Mouse (Mus musculus) stomach, postnatal 0 days (tissue): ENCODE results near the gene C1ra. TPM values are rescaled to one million over a fixed set of nuclear protein-coding genes. Genes with fewer than 3 reads are reported as not detected.
"Not testable (repeated sequence)": the region's sequence is repeated elsewhere in the genome, so short reads cannot be mapped to it uniquely, and the experiment has no call there.

Experiments used
- ATAC-seq: fragments of 200-750 bp; cut with Nextera tagmentation; 2 replicates; pipeline ENCODE4 v1.8.0; 2017; ENCODE audit not compliant: low FRiP score, low TSS enrichment
- DNase-seq: peaks from one replicate; pipeline ENCODE4 v3.0.0-alpha.2; 2016; ENCODE audit warnings: low spot score
- H3K27ac ChIP-seq: fragments of 300-500 bp; sonication (generic); replicated peaks from 2 replicates; pipeline ENCODE4 v1.5.1; 2014; ENCODE audit warnings: mild to moderate bottlenecking, control low read depth
- H3K27me3 ChIP-seq: fragments of 300-500 bp; sonication (generic); 2 replicates; pipeline ENCODE4 v1.6.1; 2014; ENCODE audit warnings: low read length; ENCODE audit not compliant: control insufficient read depth, insufficient read depth
- H3K36me3 ChIP-seq: fragments of 300-500 bp; sonication (generic); 2 replicates; pipeline ENCODE4 v1.6.1; 2014; ENCODE audit warnings: low read length, mixed read lengths; ENCODE audit not compliant: control insufficient read depth, insufficient read depth
- H3K4me1 ChIP-seq: fragments of 300-500 bp; sonication (generic); replicated peaks from 2 replicates; pipeline ENCODE4 v1.6.1; 2014; ENCODE audit warnings: antibody characterized with exemption; ENCODE audit not compliant: control insufficient read depth, insufficient read depth
- H3K4me2 ChIP-seq: fragments of 300-500 bp; sonication (generic); replicated peaks from 2 replicates; pipeline ENCODE4 v1.6.1; 2014; ENCODE audit warnings: low read depth, mild to moderate bottlenecking, control low read depth, moderate library complexity
- H3K4me3 ChIP-seq: fragments of 300-500 bp; sonication (generic); 2 replicates; pipeline ENCODE4 v1.5.1; 2014; ENCODE audit warnings: low read depth, low read length, control low read depth
- H3K9ac ChIP-seq: fragments of 300-500 bp; sonication (generic); 2 replicates; pipeline ENCODE4 v1.6.1; 2014; ENCODE audit warnings: mild to moderate bottlenecking, low read length, control low read depth, mixed read lengths
- H3K9me3 ChIP-seq: fragments of 300-500 bp; sonication (generic); 2 replicates; pipeline ENCODE4 v1.6.1; 2016; ENCODE audit warnings: low read length; ENCODE audit not compliant: control insufficient read depth
- CTCF ChIP-seq: IDR thresholded peaks from 2 replicates; pipeline ENCODE4 v1.5.1; 2016; ENCODE audit warnings: antibody characterized with exemption, low read depth, mild to moderate bottlenecking, moderate library complexity
- EP300 ChIP-seq: optimal IDR thresholded peaks from 2 replicates; pipeline ENCODE3; 2016; ENCODE audit warnings: antibody characterized with exemption
- WGBS: fragments of 180-500 bp; shearing (Covaris S2); extraction: QIAGEN DNeasy Blood & Tissue Kit; methylation state at CpG from one replicate; pipeline ENCODE4 v1.1.7; 2014; 5-methylcytosine and 5-hydroxymethylcytosine counted together
- polyA plus RNA-seq: library from polyadenylated mRNA; unstranded; fragments of >200 nt; fragmentation: Nextera tagmentation; extraction: Ambion mirVana; gene quantifications from 2 replicates; pipeline ENCODE4 v1.2.1, GENCODE M21; 2015

Gene C1ra
- 15.0 and 15.1 TPM in 2 replicates for polyA plus RNA-seq

GRCm38 (mm10) chr6:124512355-124512836, at the start of gene C1ra:
Gene C1ra (plus strand): TSS chr6:124512405.
- no peak for TF ChIP-seq EP300
- TF ChIP-seq CTCF: peak; percentile 87
- Histone ChIP-seq H3K9ac (no peak within 1 kb of the TSS), H3K4me3 (peak within 1 kb of the TSS; percentile 27)

DNA sequence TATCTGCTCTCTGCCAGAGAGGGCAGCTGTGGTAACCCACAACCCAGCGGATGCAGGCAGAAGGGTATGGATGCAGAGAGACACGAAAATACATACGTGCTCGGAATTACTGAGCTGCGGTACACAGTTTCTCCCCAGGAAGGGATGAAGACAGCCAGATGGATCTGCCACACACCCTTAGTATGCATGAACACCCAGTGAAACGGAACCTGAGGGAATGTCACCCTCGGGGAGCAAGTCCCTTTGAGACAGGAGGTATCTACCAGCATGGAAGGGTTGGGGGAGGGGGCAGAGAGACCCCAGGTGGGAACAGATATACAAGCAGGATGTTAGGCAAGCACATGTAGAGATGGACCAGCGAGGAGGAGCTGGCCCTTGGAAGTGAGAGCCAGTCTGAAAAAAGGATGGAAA, 48.3 kb upstream of the C1ra start:
- Histone ChIP-seq H3K36me3 (no peaks in the 10 kb centered on the region), H3K9ac (no peak overlapping the region), H3K4me3 (no peak overlapping the region), H3K9me3 (no peaks in the 10 kb centered on the region), H3K27me3 (no peaks in the 10 kb centered on the region), H3K4me2 (peak overlapping the region; percentile 71; the same call in 1 of the 2 replicates), H3K27ac (no peak overlapping the region), H3K4me1 (no peaks in the 10 kb centered on the region)
- no peak for TF ChIP-seq EP300
- no peak for TF ChIP-seq CTCF
- 35% methylated on average over 8 of the region's 8 CpGs for WGBS
- ATAC-seq: no peak
- DNase-seq: no peak

More at GRCm38 (mm10) chr6:124512355-124512836, at the start of gene C1ra:
- H3K4me2 ChIP-seq: peak within 1 kb of the TSS; percentile 50
- H3K9me3 ChIP-seq: no peaks in the 10 kb centered on the region
- 11% methylated on average over 6 of the region's 6 CpGs for WGBS
- H3K27me3 ChIP-seq: no peaks in the 10 kb centered on the region
- no peak within 1 kb of the TSS for H3K27ac ChIP-seq
- ATAC-seq: no peak
- H3K36me3 ChIP-seq: no peaks in the 10 kb centered on the region
- peak; percentile 56 for DNase-seq
- no peaks in the 10 kb centered on the region for H3K4me1 ChIP-seq

- no peaks in the 10 kb centered on the region for H3K4me1 ChIP-seq
- no peak within 1 kb of the TSS for H3K27ac ChIP-seq
- DNase-seq (peak; percentile 78), ATAC-seq (peak; percentile 89)
- TF ChIP-seq EP300 (no peak), CTCF (no peak)
- peak within 1 kb of the TSS; percentile 71 for H3K4me2 ChIP-seq
- H3K4me3 ChIP-seq: peak within 1 kb of the TSS; percentile 40
- peak within 1 kb of the TSS; percentile 41 for H3K9ac ChIP-seq
- H3K36me3 ChIP-seq: no peaks in the 10 kb centered on the region
- H3K27me3 ChIP-seq: no peaks in the 10 kb centered on the region
- 9% methylated on average over 27 of the region's 27 CpGs for WGBS
- H3K9me3 ChIP-seq: no peaks in the 10 kb centered on the region
Measured at GRCm38 (mm10) chr6:124464305-124465271, 47.6 kb upstream of the C1ra start, which contains the start of gene Clstn3. Gene Clstn3 (minus strand): TSS chr6:124464794.

GRCm38 (mm10) chr6:124465299-124465698, 46.9 kb upstream of the C1ra start:
- TF ChIP-seq CTCF: no peak
- no peak for TF ChIP-seq EP300
- DNase-seq (no peak), ATAC-seq (no peak)
- Histone ChIP-seq H3K27ac (no peak overlapping the region), H3K4me2 (peak overlapping the region; percentile 71; the same call in 1 of the 2 replicates), H3K9me3 (no peaks in the 10 kb centered on the region), H3K9ac (no peak overlapping the region), H3K4me3 (no peak overlapping the region), H3K27me3 (no peaks in the 10 kb centered on the region), H3K4me1 (no peaks in the 10 kb centered on the region), H3K36me3 (no peaks in the 10 kb centered on the region)
- WGBS: 48% methylated on average over 6 of the region's 6 CpGs

GRCm38 (mm10) chr6:124465729-124466128, 46.5 kb upstream of the C1ra start:
- no peak overlapping the region for H3K27ac ChIP-seq
- no peak overlapping the region for H3K4me2 ChIP-seq
- DNase-seq (no peak), ATAC-seq (no peak)
- no peak overlapping the region for H3K4me3 ChIP-seq
- H3K9ac ChIP-seq: no peak overlapping the region
- no peaks in the 10 kb centered on the region for H3K9me3 ChIP-seq
- 82% methylated on average over 6 of the region's 6 CpGs for WGBS
- no peaks in the 10 kb centered on the region for H3K36me3 ChIP-seq
- H3K4me1 ChIP-seq: no peaks in the 10 kb centered on the region
- TF ChIP-seq CTCF (no peak), EP300 (no peak)
- no peaks in the 10 kb centered on the region for H3K27me3 ChIP-seq

GRCm38 (mm10) chr6:124471121-124471520, 41.1 kb upstream of the C1ra start:
- Histone ChIP-seq H3K27ac (no peak overlapping the region), H3K9me3 (no peaks in the 10 kb centered on the region), H3K4me1 (no peaks in the 10 kb centered on the region), H3K27me3 (no peaks in the 10 kb centered on the region), H3K4me2 (no peak overlapping the region), H3K4me3 (no peak overlapping the region), H3K9ac (no peak overlapping the region), H3K36me3 (no peaks in the 10 kb centered on the region)
- DNase-seq (no peak), ATAC-seq (no peak)
- TF ChIP-seq EP300 (no peak), CTCF (no peak)
- WGBS: 83% methylated on average over 3 of the region's 3 CpGs

GRCm38 (mm10) chr6:124471783-124472638, 40.2 kb upstream of the C1ra start:
- ATAC-seq, H3K27ac ChIP-seq, H3K4me3 ChIP-seq, H3K9me3 ChIP-seq, DNase-seq, H3K4me2 ChIP-seq, H3K27me3 ChIP-seq, H3K9ac ChIP-seq, H3K36me3 ChIP-seq, H3K4me1 ChIP-seq: not testable (repeated sequence)
- WGBS: 74% methylated on average over 6 of the region's 6 CpGs
